Mouse (Mus musculus) gastrocnemius, postnatal 14 days (tissue): ENCODE data around the gene Gm1123. TPM values are rescaled to one million over a fixed set of nuclear protein-coding genes. Genes with fewer than 3 reads are reported as not detected.

Experiments
- DNase-seq: peaks from one replicate; pipeline ENCODE4 v3.0.0; 2021; ENCODE audit warnings: mixed read lengths
- intact Hi-C: fragments of 180-260 bp; cut with DNase I; formaldehyde crosslinking; loops from one replicate; pipeline ENCODE4 v1.15.1; 2025; ENCODE audit warnings: low total_unique reads
- total RNA-seq, 2 experiments: library from RNA; stranded (reverse); gene quantifications; 2 replicates each; pipeline ENCODE4 v1.2.3; 2021

Gene Gm1123
- total RNA-seq, 2 experiments from 2014 or later, result not detected

DNA sequence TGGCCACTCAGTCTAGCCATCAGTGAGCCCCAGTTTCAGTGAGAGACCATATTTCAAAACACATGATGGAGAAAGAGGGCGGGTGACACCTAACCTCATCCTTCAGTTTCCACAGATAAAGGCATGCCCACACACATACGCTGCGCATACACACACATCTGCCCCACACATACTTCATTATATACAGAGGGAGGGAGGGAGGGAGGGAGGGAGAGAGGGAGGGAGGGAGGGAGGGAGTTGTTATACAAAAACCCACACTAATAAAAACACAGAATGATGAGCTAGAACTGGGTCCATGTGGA lies 25.7 kb downstream of the Gm1123 start:
- intact Hi-C loops, result no loop called here
- no peak for DNase-seq

DNA sequence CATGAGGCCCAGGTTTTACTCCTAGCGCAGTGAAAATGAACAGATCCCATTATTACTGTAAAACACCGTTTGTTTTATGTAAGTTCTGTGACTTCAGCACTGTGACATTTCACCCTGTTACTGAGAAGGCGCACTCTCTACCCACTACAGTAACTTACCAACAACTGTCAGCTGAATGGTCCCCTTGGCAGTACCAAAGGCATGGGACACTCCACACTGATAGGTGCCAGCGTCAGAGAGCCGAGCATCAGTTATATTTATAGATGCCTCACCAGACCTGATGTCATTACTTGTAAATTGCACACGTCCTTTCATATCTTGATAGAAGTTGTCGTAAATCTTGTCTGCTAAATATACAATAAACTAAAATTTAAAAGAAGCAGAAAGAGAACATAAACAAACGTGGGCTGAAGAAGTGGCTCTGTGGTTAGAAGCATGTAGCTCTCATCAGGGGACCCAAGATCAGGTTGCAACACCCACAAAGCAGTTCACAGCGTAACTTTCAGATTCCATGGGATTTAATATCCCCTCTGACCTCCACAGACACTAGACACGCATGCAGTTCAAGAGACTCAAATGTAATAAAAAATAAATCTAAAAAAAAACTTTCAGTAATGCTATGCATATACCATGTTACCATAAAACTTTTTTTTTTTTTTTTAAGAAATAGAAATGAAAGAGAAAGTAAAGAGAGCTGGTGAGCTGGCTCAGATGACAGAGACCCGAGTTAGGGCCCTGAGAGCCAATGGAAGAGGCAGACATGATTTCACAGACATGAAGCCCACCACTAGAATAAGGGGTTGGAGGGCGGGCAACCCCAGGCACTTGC lies 26.2 kb downstream of the Gm1123 start:
- no peak for DNase-seq
- intact Hi-C loops, result no loop called here

DNA sequence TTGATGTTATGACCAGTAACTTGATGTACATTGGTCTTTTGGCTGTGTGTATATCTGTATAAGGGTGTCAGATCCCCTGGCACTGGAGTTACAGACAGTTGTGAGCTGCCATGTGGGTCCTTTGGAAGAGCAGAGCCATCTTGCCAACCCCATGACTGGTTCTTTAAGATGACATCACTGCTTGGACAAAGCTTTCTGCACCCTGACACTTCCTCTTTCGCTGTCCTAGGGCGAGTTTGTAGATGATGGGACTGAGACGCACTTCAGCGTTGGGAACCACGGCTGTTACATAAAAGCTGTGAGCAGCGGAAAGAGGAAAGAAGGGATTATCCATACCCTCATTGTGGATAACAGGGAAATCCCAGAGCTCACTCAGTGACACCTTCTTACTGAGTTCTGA lies 34.2 kb downstream of the Gm1123 start:
- intact Hi-C loops, result no loop called here

DNA sequence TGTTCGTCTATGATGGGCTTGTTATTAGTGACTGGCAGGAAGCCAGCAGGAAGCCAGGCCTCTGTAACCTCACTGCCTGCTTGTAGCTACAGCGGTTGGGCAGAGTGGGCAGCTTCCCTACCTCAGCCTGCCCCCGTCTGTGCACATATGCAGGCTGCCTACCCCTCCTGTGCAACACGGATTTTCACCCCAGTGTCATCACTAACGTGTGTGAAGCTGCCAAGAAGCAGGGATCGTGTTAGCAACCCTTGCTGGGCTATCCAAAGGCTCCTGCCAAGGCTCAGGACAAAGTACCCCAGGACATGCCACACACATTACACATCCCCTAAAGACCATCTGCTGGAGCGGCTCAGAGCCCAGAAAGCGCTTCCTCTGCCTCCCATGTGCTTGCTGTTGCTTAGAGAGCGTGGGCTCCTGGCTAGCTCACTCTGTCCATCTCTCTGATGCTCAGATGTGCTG lies 35.6 kb downstream of the Gm1123 start:
- DNase-seq, result no peak
- intact Hi-C loops, result no loop called here

More for the DNA sequence above, 34.2 kb downstream of the Gm1123 start:
- DNase-seq, result no peak

DNA sequence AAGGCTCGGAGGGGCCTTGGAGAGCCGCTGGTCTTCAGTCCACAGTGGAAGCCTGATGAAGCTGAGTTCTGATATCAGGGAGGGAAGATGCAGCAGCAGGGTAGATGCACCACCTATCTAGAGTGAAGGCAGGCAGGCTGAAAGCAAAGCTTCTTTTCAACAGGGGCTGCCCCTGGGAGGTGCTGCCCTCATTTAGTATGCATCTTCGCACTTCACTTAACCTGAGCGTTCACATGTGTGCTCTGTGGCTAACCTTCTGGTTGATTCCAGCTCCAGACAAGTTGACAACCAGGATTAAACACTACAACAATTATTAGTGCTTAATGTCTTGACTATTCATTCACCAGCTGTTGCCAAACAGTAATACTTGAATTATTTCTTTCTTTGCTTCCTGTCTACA lies 41.4 kb downstream of the Gm1123 start:
- intact Hi-C loops, result no loop called here
- no peak for DNase-seq

DNA sequence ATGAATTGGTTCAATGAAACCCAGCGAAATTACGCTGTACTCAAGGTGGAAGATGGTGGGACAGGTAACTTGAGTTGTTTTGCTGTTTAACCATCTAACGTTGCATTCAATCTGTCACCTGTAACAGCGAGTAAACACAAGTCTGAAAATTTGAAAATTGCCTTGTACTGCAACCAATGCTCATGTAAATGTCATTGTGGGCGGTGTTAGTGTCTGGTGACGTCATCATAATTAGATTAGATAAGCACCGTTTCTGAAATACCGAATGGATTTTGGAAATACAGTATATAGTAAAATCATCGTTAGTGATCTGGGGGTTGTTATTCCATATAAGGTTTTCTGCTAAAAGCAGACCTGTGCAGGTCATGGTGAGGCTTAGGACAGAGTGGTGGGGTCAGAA lies 48.4 kb downstream of the Gm1123 start:
- no peak for DNase-seq
- intact Hi-C loops, result no loop called here

DNA sequence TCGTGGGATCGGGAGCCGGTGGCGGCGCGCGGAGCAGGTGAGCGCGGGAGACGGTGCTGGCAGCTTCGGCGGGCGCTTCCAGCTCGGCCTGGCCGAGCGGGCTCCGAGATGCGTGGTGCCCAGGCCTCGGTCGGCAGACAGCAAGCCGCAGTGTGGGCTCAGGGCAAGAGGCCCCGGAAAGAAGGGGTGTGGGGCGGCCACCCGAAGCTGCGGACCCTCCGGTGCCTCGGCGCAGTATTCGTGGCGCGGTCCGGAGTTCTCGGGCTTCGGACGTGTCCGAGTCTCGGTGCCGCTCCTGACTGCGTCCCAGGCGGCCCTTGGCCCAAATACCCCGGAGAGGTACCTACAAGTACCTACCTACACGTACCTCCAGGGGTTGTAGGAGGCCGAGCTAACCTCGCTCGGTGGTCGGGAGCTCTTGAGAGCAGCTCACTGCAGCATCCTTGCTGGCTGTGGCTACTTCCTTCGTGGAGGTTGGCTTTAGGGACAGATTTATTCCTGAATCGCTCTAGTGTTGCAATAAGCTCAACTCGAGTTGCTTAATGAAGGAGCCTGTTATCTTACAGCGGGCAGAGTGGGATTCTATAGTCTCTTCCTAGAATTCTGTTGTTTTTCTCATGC lies 48.9 kb downstream of the Gm1123 start:
- DNase-seq, result no peak
- intact Hi-C loops, result no loop called here

DNA sequence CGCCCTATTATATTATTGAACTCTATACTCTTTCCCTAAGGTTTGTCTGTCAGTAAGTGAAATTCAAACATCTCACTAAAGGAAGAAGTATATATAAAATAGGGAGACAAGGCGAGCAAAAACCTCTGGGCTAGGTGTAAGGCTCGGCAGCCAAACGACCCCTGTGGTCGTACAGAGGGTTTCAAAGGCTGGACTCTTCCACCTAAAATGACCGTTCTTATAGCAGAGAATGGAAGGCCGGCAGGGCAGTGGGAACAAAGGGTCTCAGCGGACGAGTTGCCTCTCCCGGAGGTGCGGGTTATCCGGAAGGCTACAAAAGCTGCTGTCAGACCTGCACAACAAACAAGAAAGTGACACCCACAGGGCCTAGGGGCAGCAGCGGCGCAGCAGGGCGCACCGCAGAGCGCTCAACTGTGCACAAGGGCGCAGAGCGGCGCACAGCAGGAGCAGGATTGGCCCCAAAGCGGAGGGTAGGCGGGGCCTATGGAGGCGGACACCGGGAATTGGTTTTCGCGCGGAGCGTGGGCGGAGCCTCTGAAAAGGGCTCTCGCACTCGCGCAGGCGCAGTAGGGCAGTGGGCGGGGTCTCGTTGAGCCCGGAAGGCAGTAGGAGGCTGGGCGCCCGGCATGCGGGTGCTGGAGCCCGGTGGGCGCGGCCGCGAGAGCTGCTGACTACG lies 49.6 kb downstream of the Gm1123 start, which contains the start of gene Faim:
TSS of gene Faim (plus strand) at position 574 of the 676 bp plus-strand sequence.
- intact Hi-C loops, result no loop called here
- DNase-seq, result peak; percentile 100

DNA sequence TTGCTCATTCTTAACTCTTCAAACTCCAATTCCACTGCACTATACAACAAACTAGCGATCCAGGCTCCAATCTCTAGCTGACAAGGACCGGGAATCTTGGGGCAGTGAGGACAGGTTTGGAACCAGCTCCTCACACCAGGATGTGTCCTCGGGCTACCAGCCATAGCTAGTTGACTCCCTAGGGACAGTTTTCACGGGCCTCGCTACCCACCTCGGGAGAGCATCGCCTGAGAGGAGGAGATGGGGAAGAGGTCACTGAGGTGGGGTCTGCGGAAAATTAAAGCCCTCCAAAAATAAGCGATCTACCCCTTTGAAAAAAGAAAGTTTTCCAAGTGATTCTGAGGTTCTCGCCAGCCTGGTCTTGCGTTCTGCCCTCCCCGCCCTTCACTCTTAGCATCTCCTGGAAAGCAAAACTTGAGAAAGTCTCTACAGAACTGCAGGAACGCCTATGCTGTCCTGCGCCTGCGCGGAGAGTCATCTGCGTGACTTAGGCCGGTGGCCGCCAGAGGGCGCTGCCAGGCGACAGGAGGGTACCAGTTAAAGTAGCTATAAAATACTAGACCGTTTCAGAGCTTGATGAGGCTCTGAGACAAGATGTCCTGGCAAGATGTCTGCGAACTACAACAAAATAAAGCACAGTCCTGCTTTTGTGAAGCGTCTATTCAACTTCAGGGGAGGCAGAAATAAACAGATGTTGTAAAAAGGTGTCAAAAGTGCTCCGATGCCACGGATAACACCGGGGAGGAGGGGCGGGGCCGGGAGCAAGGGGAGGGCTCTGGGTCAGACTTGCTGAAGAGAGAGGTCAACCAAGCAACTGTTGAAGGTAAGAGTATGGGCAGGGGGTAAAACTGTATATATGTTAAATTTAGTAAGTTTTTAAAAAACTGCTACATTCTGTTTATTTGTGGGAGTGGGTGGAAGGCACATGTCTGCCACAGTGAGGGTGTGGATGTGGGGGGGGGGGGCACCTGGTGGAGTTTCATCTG lies 55.8 kb downstream of the Gm1123 start:
- DNase-seq, result peak; percentile 84
- intact Hi-C loops, result no loop called here

DNA sequence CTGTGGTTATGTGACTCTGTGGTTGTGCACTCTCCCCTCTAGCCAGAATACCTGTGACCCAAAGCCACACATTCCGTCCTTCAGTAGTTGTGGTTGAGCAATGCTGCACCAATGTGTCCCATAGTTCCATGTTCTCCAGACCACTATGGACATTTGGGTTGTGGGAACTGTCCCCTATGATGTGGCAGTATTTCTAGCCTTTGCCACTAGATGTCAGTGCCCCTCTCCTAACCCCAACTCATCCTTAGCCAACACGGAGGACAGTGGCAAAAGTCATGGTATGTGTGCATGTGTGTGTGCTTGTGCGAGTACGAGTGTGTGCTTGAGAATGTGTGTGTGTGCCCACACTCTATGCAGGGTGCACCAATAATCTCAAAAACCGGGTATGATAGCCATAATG lies 59.0 kb downstream of the Gm1123 start:
- intact Hi-C loops, result no loop called here
- no peak for DNase-seq

DNA sequence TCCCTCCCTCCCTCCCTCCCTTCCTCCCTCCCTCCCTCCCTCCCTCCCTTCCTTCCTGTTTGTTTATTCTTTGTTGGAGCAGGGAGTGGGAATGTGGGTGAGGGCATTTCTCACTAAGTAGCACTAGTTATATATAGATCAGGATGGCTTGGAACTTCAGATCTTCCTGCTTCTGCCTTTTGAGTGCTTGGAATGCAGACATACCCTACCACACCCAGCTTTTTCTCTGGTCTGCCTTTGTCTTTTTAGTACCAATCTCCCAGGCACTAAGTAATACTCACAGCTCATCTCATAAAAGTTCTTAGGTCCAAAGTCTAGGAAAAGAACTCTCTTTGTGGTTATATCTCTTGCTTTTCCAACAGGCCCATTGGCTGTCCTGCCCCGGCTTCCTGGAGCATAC lies 59.4 kb downstream of the Gm1123 start:
- no peak for DNase-seq
- intact Hi-C loops, result no loop called here

DNA sequence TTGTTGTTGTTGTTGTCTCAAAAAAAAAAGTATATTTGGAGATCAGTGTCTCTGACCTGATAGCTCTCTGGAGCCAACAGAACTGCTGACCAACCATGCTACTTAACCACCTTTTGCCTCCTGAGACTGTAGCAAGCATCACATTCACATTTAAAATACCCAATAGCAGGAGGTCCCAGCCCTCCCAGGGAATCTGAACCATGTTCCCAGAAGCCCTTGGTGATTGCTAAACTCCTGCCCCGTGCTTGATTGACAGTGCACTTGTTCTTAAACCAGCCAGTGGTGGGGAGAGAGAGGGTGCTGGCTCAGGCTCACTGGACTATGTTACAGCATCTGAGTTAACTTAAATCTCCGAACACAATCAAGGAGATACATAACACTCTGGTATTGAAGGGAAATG lies 60.6 kb downstream of the Gm1123 start:
- DNase-seq, result no peak
- intact Hi-C loops, result no loop called here

DNA sequence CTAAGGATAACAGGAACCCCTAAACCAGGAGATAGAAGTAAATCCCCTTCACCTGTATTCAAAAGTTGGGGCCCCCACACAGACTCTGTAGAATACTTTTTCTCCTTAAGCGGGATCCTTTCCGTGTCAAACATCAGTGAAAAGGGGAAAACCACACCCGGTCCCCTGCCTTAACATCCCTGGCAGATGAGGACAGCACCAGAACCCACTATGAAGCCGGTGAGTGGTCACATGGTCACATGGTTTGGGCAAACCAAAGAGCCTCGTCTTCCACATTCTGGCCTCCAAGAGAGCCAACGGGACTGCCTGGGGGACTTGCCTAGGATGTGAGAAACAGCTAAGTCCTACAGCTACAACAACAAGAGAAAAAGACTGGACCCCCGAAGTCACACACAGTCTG lies 62.0 kb downstream of the Gm1123 start:
- intact Hi-C loops, result no loop called here
- no peak for DNase-seq

DNA sequence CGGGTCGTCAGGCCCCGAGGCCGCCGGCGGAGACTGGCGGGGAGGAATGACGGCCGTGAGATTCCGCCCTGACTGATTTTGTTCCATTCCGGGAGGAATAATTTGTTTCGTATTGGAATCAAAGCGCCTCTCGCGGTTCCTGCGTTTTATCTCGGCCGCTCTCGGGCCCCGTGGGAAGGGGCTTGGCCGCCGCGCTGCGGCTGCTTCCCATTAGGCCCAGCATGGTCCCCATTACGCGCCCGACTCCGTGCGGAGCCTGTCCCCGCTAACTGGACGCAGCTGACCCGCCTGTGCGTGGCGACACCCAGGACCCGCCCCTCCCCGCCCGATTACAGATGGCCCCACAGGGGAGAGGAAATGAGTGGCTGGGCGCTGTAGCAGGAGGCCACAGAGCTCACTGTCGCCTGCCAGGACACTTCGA lies 62.4 kb downstream of the Gm1123 start:
- intact Hi-C loops, result no loop called here
- no peak for DNase-seq

DNA sequence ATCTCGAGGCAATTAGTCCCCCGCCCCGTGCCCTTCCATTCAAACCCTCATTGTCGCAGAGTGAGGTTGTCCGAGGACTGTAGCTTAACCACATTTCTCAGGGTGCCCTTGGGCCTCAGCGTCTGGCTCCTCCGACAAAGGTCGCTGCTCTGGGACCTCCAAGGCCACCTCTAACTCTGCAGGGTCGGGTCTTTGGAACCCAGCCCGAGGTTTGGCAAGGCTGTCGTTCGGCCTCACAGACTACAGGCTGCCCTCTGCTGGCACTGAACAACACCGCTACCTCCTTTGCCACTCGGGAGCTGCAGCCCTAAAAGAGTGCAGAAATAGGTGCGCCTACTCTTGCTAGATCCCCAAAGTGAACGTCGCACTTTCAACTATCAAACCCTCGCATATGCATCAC lies 70.4 kb downstream of the Gm1123 start:
- intact Hi-C loops, result loop anchor here (10.0 kb wide), 1 partner anchor 350 kb away; no protein-coding TSS in a partner anchor
- no peak for DNase-seq

DNA sequence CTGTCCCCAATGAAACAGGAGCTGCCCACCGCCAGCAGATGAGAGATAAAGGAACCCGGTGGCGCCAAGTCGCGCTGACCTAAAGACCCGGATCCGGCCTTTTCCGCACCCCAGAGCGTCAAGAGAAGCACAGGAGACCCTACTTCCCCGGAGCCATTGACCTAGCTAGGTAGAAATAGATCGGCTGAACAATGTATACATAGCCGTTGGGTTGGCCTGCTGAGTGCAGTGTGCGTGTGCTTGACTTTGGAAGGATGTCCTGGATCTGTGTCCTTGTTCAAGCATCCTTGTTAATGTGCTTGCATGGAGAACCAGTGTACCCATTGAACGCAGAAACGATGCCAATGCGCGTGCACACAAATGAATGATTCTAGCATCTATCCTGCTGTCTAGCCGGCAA lies 71.9 kb downstream of the Gm1123 start:
- no peak for DNase-seq
- intact Hi-C loops, result loop anchor here (10.0 kb wide), 1 partner anchor 349 kb away; no protein-coding TSS in a partner anchor

DNA sequence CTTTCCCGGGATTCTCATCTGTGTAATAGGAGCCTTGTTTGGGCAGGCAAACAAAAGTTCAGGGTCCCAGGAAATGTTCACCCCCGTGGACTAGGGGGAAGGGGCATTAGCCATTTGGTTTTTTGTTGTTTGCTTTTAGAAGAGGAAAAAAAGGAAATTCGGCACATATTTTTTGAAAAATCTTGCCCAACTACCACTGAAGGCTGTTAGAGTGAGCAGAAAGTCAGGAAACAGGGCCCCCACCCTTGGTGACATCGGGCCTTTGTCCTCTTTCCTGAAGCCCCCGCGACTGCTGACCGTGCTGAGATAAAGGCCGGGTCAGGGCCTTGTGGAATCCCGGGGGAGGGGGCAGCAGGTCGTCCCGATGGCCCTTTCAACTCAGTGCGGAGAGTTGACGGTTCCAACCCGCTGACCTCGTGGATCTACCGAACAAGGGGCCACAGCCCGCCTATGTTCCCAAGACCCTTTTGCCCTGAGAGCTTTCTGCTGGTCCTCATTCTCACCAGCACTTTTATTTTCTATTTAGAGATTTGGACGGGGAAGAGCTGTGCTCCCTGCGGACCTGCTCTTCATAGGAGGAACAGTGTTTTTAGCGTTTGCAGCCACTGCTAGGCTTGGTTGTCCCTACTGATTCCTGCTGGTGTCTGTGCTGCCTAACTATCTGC lies 72.9 kb downstream of the Gm1123 start:
- DNase-seq, result no peak
- intact Hi-C loops, result loop anchor here (10.0 kb wide), 1 partner anchor 348 kb away; no protein-coding TSS in a partner anchor

DNA sequence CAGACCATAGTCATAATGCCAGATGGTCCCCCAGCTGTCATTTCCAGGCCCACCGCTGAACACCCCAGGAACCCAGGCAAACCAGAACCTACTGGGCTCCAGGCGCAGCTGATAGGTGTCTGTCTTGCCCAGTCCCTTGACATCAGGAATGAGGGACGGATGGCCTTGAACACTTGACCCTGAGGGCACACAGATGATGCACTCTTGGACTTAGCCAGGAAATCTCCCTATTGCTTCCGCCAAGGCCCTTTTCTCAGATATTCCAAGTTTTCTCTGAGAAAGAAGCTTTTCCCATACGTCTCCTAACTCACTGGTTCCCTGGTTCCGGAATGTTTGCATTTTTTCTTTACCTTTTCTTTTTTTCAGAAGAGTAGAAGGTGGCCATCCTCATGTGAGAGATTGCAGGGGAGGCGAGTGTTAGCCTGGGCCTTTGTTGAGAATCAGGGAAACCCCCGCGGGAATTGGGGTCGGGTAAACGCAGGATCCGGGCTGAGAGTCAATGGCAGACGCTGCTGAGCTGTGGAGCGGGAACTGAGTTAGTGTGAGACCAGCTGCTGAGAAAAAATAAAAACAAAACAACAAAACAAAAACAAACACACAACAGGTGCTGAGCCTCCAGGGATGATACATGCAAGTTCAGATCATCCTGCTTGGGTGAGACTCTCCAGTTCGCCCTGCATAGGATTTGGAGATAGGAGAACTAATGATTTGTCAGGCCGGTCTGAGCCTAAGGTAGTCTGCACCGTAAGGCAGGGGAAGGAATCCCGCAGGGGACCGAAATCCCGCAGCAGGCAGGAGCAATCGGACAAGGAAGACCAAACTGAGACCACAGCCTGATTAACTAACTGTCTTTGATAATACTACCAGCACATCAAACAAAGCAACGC lies 73.7 kb downstream of the Gm1123 start:
- intact Hi-C loops, result loop anchor here (10.0 kb wide), 1 partner anchor 347 kb away; no protein-coding TSS in a partner anchor
- DNase-seq, result no peak
